Mouse (Mus musculus) bone marrow, adult 2 months (tissue): ENCODE measurements around the gene Mdk.

ENCODE experiments used
- CTCF ChIP-seq: fragments of 200-500 bp; IDR thresholded peaks from 2 replicates; pipeline ENCODE4 v1.5.1; 2011; ENCODE audit warnings: low read length, control low read depth; ENCODE audit not compliant: control insufficient read depth, insufficient read depth
- POLR2A ChIP-seq: fragments of 200-500 bp; IDR thresholded peaks from 2 replicates; pipeline ENCODE4 v1.6.1; 2011; ENCODE audit warnings: low read depth, mild to moderate bottlenecking, control low read depth, low read length, borderline replicate concordance; ENCODE audit not compliant: control insufficient read depth

GRCm38 (mm10) chr2:91932160-91932711, at the start of gene Mdk:
- no peak for TF ChIP-seq CTCF
- TF ChIP-seq POLR2A = no peak
